Mouse (Mus musculus): Measurements from ENCODE around the gene Pdxk.

DNA sequence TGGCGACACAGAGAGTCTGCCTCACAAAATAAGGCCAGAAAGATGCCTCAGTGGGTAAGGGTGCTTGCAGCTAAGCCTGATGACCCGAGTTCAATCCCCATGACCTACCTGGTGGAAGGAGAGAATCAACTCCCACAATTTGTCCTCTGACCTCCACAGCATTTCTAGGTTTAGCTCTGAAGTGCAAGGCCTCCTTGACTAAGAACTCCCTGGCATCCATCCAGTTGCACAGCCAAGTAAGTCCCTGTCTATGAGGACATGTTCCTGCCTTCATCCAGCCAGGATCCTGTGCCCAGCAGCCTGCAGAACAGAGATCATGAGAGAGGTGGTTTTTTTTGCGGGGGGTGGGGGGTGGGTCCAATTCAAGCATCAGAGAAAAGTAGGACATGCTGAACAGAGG is 7.3 kb upstream of the Pdxk start:
- TF ChIP-seq CTCF (IDR thresholded peaks at IDR 0.05; ENCODE audit: low read depth, low read length) (no peak), POLR2A (IDR thresholded peaks at IDR 0.05; ENCODE audit: insufficient read depth, low read length) (no peak)
